Mouse (Mus musculus): ENCODE results near the gene Slc35d3.
A peak's percentile ranks its signal among the peaks of the same experiment; 100 is the strongest.

Slc35d3 gene

GRCm38 (mm10) chr10:19850998-19851691 is at the start of gene Slc35d3:
Gene Slc35d3, minus strand, starts transcription at chr10:19851459.
- no peak for DNase-seq (ENCODE audit: low read depth, low spot score)

- DNase-seq (ENCODE audit: low read depth, low spot score), result no peak
Observed at GRCm38 (mm10) chr10:19900191-19900590, 48.9 kb upstream of the Slc35d3 start.

- peak; percentile 59 for DNase-seq (ENCODE audit: low read depth, low spot score)
Observed at GRCm38 (mm10) chr10:19893976-19894375, 42.7 kb upstream of the Slc35d3 start.

GRCm38 (mm10) chr10:19893146-19893545 is 41.9 kb upstream of the Slc35d3 start:
- DNase-seq (ENCODE audit: low read depth, low spot score), result no peak

GRCm38 (mm10) chr10:19891686-19892085 is 40.4 kb upstream of the Slc35d3 start:
- no peak for DNase-seq (ENCODE audit: low read depth, low spot score)

- DNase-seq (ENCODE audit: low read depth, low spot score), result no peak
Observed at GRCm38 (mm10) chr10:19889908-19890307, 38.6 kb upstream of the Slc35d3 start.

GRCm38 (mm10) chr10:19886249-19886648 is 35.0 kb upstream of the Slc35d3 start:
- DNase-seq (ENCODE audit: low read depth, low spot score), result no peak

- no peak for DNase-seq (ENCODE audit: low read depth, low spot score)
Observed at GRCm38 (mm10) chr10:19884409-19884808, 33.1 kb upstream of the Slc35d3 start.

- DNase-seq (ENCODE audit: low read depth, low spot score), result no peak
Observed at GRCm38 (mm10) chr10:19880437-19880836, 29.2 kb upstream of the Slc35d3 start.

- DNase-seq (ENCODE audit: low read depth, low spot score), result no peak
Observed at GRCm38 (mm10) chr10:19879161-19879560, 27.9 kb upstream of the Slc35d3 start.

GRCm38 (mm10) chr10:19877679-19878078 is 26.4 kb upstream of the Slc35d3 start:
- no peak for DNase-seq (ENCODE audit: low read depth, low spot score)

- DNase-seq (ENCODE audit: low read depth, low spot score), result no peak
Observed at GRCm38 (mm10) chr10:19877257-19877656, 26.0 kb upstream of the Slc35d3 start.

GRCm38 (mm10) chr10:19876669-19877068 is 25.4 kb upstream of the Slc35d3 start:
- DNase-seq (ENCODE audit: low read depth, low spot score), result no peak

- DNase-seq (ENCODE audit: low read depth, low spot score), result no peak
Observed at GRCm38 (mm10) chr10:19875346-19875745, 24.1 kb upstream of the Slc35d3 start.

- no peak for DNase-seq (ENCODE audit: low read depth, low spot score)
Observed at GRCm38 (mm10) chr10:19855597-19856306, 4.5 kb upstream of the Slc35d3 start.

- no peak for DNase-seq (ENCODE audit: low read depth, low spot score)
Observed at GRCm38 (mm10) chr10:19853609-19854008, 2.4 kb upstream of the Slc35d3 start.

- no peak for DNase-seq (ENCODE audit: low read depth, low spot score)
Observed at GRCm38 (mm10) chr10:19852776-19853175, 1.5 kb upstream of the Slc35d3 start.

GRCm38 (mm10) chr10:19850544-19850997 is 688 bp downstream of the Slc35d3 start:
- DNase-seq (ENCODE audit: low read depth, low spot score), result peak; percentile 56

- no peak for DNase-seq (ENCODE audit: low read depth, low spot score)
Observed at GRCm38 (mm10) chr10:19849771-19850365, 1.4 kb downstream of the Slc35d3 start.

GRCm38 (mm10) chr10:19848928-19849770 is 2.1 kb downstream of the Slc35d3 start:
- no peak for DNase-seq (ENCODE audit: low read depth, low spot score)

GRCm38 (mm10) chr10:19839836-19840235 is 11.4 kb downstream of the Slc35d3 start:
- no peak for DNase-seq (ENCODE audit: low read depth, low spot score)

Data from mesoderm, embryonic 11.5 days (tissue).